Mouse (Mus musculus) embryonic facial prominence, embryonic 15.5 days (tissue): ENCODE data around the gene Prmt8. TPM values are rescaled to one million over a fixed set of nuclear protein-coding genes. Genes with fewer than 3 reads are reported as not detected.

Experiments used
- ATAC-seq: fragments of 200-750 bp; cut with Nextera tagmentation; 2 replicates; pipeline ENCODE4 v1.8.0; 2017; ENCODE audit warnings: low read depth, moderate TSS enrichment; ENCODE audit not compliant: insufficient number of reproducible peaks, low FRiP score, low TSS enrichment
- H3K27ac ChIP-seq: fragments of 300-500 bp; sonication (generic); replicated peaks from 2 replicates; pipeline ENCODE4 v1.5.1; 2015; ENCODE audit warnings: mild to moderate bottlenecking, inconsistent platforms
- H3K27me3 ChIP-seq: fragments of 300-500 bp; sonication (generic); 2 replicates; pipeline ENCODE4 v1.6.1; 2015; ENCODE audit warnings: inconsistent platforms
- H3K36me3 ChIP-seq: fragments of 300-500 bp; sonication (generic); 2 replicates; pipeline ENCODE4 v1.6.1; 2015; ENCODE audit warnings: mild to moderate bottlenecking, inconsistent platforms
- H3K4me1 ChIP-seq: fragments of 300-500 bp; sonication (generic); 2 replicates; pipeline ENCODE4 v1.6.1; 2015; ENCODE audit warnings: inconsistent platforms
- H3K4me2 ChIP-seq: fragments of 300-500 bp; sonication (generic); replicated peaks from 2 replicates; pipeline ENCODE4 v1.6.1; 2015; ENCODE audit warnings: mild to moderate bottlenecking, inconsistent platforms
- H3K4me3 ChIP-seq: fragments of 300-500 bp; sonication (generic); replicated peaks from 2 replicates; pipeline ENCODE4 v1.5.1; 2015; ENCODE audit warnings: mild to moderate bottlenecking, inconsistent platforms
- H3K9ac ChIP-seq: fragments of 300-500 bp; sonication (generic); 2 replicates; pipeline ENCODE4 v1.6.1; 2015; ENCODE audit warnings: inconsistent platforms
- H3K9me3 ChIP-seq: fragments of 300-500 bp; sonication (generic); replicated peaks from 2 replicates; pipeline ENCODE4 v1.6.1; 2016; ENCODE audit warnings: inconsistent platforms
- WGBS: fragments of 180-500 bp; shearing (Covaris S2); methylation state at CpG from one replicate; pipeline ENCODE4 v1.1.7; 2015; 5-methylcytosine and 5-hydroxymethylcytosine counted together
- polyA plus RNA-seq: library from polyadenylated mRNA; unstranded; fragments of >200 nt; fragmentation: Nextera tagmentation; extraction: Ambion mirVana; gene quantifications from 2 replicates; pipeline ENCODE4 v1.2.1, GENCODE M21; 2015

Gene Prmt8
- polyA plus RNA-seq, 1 experiment from 2014 or later: 1.1 TPM

- Histone ChIP-seq H3K27me3 (peaks cover 72% of the 10 kb centered on the region), H3K9me3 (no peaks in the 10 kb centered on the region), H3K9ac (no peak overlapping the region), H3K4me2 (no peak overlapping the region), H3K36me3 (no peaks in the 10 kb centered on the region), H3K4me1 (peaks cover 39% of the 10 kb centered on the region), H3K27ac (no peak overlapping the region), H3K4me3 (no peak overlapping the region)
- ATAC-seq: no peak
- WGBS: 45% methylated on average over 5 of the region's 5 CpGs
These were observed 3.7 kb downstream of the Prmt8 start for GRCm38 (mm10) chr6:127765573-127765972.

- 37% methylated on average over 4 of the region's 4 CpGs for WGBS
- no peaks in the 10 kb centered on the region for H3K9me3 ChIP-seq
These were observed 11.0 kb downstream of the Prmt8 start for GRCm38 (mm10) chr6:127758264-127758663.

GRCm38 (mm10) chr6:127757667-127758167 is 11.6 kb downstream of the Prmt8 start:
- WGBS: 73% methylated on average over 5 of the region's 5 CpGs
- no peak overlapping the region for H3K9ac ChIP-seq
- H3K4me2 ChIP-seq: no peak overlapping the region
- no peaks in the 10 kb centered on the region for H3K36me3 ChIP-seq
- H3K4me1 ChIP-seq: peaks cover 8% of the 10 kb centered on the region; the same call in 1 of the 2 replicates
- no peak overlapping the region for H3K27ac ChIP-seq
- no peak overlapping the region for H3K4me3 ChIP-seq
- no peaks in the 10 kb centered on the region for H3K27me3 ChIP-seq
- ATAC-seq: no peak
- no peaks in the 10 kb centered on the region for H3K9me3 ChIP-seq

More at GRCm38 (mm10) chr6:127758264-127758663, 11.0 kb downstream of the Prmt8 start:
- no peak overlapping the region for H3K4me3 ChIP-seq
- no peaks in the 10 kb centered on the region for H3K36me3 ChIP-seq
- H3K4me2 ChIP-seq: no peak overlapping the region
- H3K27me3 ChIP-seq: 0 out of 2 replicates have a peak, but pooled peaks cover 4% of the 10 kb centered on the region
- no peak; the same call in 1 of the 2 replicates for ATAC-seq
- no peak overlapping the region for H3K27ac ChIP-seq
- H3K4me1 ChIP-seq: 0 out of 2 replicates have a peak, but pooled peaks cover 3% of the 10 kb centered on the region
- H3K9ac ChIP-seq: no peak overlapping the region

GRCm38 (mm10) chr6:127756856-127757255 is 12.4 kb downstream of the Prmt8 start:
- Histone ChIP-seq H3K27me3 (no peaks in the 10 kb centered on the region), H3K36me3 (no peaks in the 10 kb centered on the region), H3K4me3 (no peak overlapping the region), H3K9me3 (no peaks in the 10 kb centered on the region), H3K9ac (no peak overlapping the region), H3K4me2 (no peak overlapping the region), H3K4me1 (peaks cover 14% of the 10 kb centered on the region; the same call in 1 of the 2 replicates), H3K27ac (no peak overlapping the region)
- no peak for ATAC-seq
- 49% methylated on average over 12 of the region's 12 CpGs for WGBS

- no peak overlapping the region for H3K4me2 ChIP-seq
- H3K27ac ChIP-seq: no peak overlapping the region
- H3K4me3 ChIP-seq: no peak overlapping the region
- H3K9me3 ChIP-seq: no peaks in the 10 kb centered on the region
- no peaks in the 10 kb centered on the region for H3K27me3 ChIP-seq
- WGBS: 54% methylated on average over 6 of the region's 6 CpGs
- ATAC-seq: no peak
- peaks cover 14% of the 10 kb centered on the region; the same call in 1 of the 2 replicates for H3K4me1 ChIP-seq
- no peaks in the 10 kb centered on the region for H3K36me3 ChIP-seq
- H3K9ac ChIP-seq: no peak overlapping the region
These were observed 16.0 kb downstream of the Prmt8 start for GRCm38 (mm10) chr6:127753228-127753627.

GRCm38 (mm10) chr6:127752681-127753080 is 16.6 kb downstream of the Prmt8 start:
- Histone ChIP-seq H3K9me3 (no peaks in the 10 kb centered on the region), H3K4me3 (no peak overlapping the region), H3K27me3 (no peaks in the 10 kb centered on the region), H3K4me2 (no peak overlapping the region), H3K9ac (no peak overlapping the region), H3K4me1 (peaks cover 14% of the 10 kb centered on the region; the same call in 1 of the 2 replicates), H3K27ac (no peak overlapping the region), H3K36me3 (no peaks in the 10 kb centered on the region)
- WGBS: 49% methylated on average over 3 of the region's 3 CpGs
- no peak for ATAC-seq

GRCm38 (mm10) chr6:127751499-127751898 is 17.8 kb downstream of the Prmt8 start:
- peaks cover 14% of the 10 kb centered on the region; the same call in 1 of the 2 replicates for H3K4me1 ChIP-seq
- no peak for ATAC-seq
- no peak overlapping the region for H3K9ac ChIP-seq
- no peaks in the 10 kb centered on the region for H3K9me3 ChIP-seq
- no peak overlapping the region for H3K27ac ChIP-seq
- no peaks in the 10 kb centered on the region for H3K27me3 ChIP-seq
- WGBS: 90% methylated on average over 9 of the region's 9 CpGs
- H3K4me2 ChIP-seq: no peak overlapping the region
- no peak overlapping the region for H3K4me3 ChIP-seq
- H3K36me3 ChIP-seq: no peaks in the 10 kb centered on the region

GRCm38 (mm10) chr6:127748793-127749192 is 20.5 kb downstream of the Prmt8 start:
- Histone ChIP-seq H3K27ac (no peak overlapping the region), H3K9ac (no peak overlapping the region), H3K4me1 (peaks cover 18% of the 10 kb centered on the region), H3K4me3 (no peak overlapping the region), H3K36me3 (no peaks in the 10 kb centered on the region), H3K27me3 (no peaks in the 10 kb centered on the region), H3K4me2 (no peak overlapping the region), H3K9me3 (no peaks in the 10 kb centered on the region)
- no peak for ATAC-seq
- WGBS: 75% methylated on average over 8 of the region's 8 CpGs

- Histone ChIP-seq H3K4me3 (no peak overlapping the region), H3K9me3 (no peaks in the 10 kb centered on the region), H3K27ac (no peak overlapping the region), H3K27me3 (no peaks in the 10 kb centered on the region), H3K4me2 (no peak overlapping the region), H3K4me1 (peaks cover 9% of the 10 kb centered on the region), H3K36me3 (no peaks in the 10 kb centered on the region), H3K9ac (no peak overlapping the region)
- 68% methylated on average over 12 of the region's 12 CpGs for WGBS
- no peak for ATAC-seq
These were observed 27.0 kb downstream of the Prmt8 start for GRCm38 (mm10) chr6:127742290-127742689.

GRCm38 (mm10) chr6:127741162-127741561 is 28.1 kb downstream of the Prmt8 start:
- H3K4me3 ChIP-seq: no peak overlapping the region
- H3K4me2 ChIP-seq: no peak overlapping the region
- no peak overlapping the region for H3K9ac ChIP-seq
- peaks cover 9% of the 10 kb centered on the region for H3K4me1 ChIP-seq
- no peaks in the 10 kb centered on the region for H3K36me3 ChIP-seq
- 87% methylated on average over 6 of the region's 6 CpGs for WGBS
- H3K27me3 ChIP-seq: no peaks in the 10 kb centered on the region
- no peaks in the 10 kb centered on the region for H3K9me3 ChIP-seq
- H3K27ac ChIP-seq: no peak overlapping the region
- ATAC-seq: no peak

- no peak for ATAC-seq
- no peaks in the 10 kb centered on the region for H3K27me3 ChIP-seq
- 83% methylated on average over 9 of the region's 9 CpGs for WGBS
These were observed 28.6 kb downstream of the Prmt8 start for GRCm38 (mm10) chr6:127740711-127741110.

GRCm38 (mm10) chr6:127739921-127740320 is 29.4 kb downstream of the Prmt8 start:
- H3K4me2 ChIP-seq: no peak overlapping the region
- 73% methylated on average over 5 of the region's 5 CpGs for WGBS

More at GRCm38 (mm10) chr6:127740711-127741110, 28.6 kb downstream of the Prmt8 start:
- H3K9ac ChIP-seq: no peak overlapping the region
- H3K36me3 ChIP-seq: no peaks in the 10 kb centered on the region
- H3K27ac ChIP-seq: no peak overlapping the region
- H3K9me3 ChIP-seq: no peaks in the 10 kb centered on the region
- H3K4me3 ChIP-seq: no peak overlapping the region
- peaks cover 9% of the 10 kb centered on the region for H3K4me1 ChIP-seq
- H3K4me2 ChIP-seq: no peak overlapping the region

More at GRCm38 (mm10) chr6:127739921-127740320, 29.4 kb downstream of the Prmt8 start:
- H3K4me1 ChIP-seq: peaks cover 6% of the 10 kb centered on the region
- no peak overlapping the region for H3K27ac ChIP-seq
- no peak overlapping the region for H3K4me3 ChIP-seq
- H3K36me3 ChIP-seq: no peaks in the 10 kb centered on the region
- no peak for ATAC-seq
- no peaks in the 10 kb centered on the region for H3K9me3 ChIP-seq
- H3K27me3 ChIP-seq: no peaks in the 10 kb centered on the region
- H3K9ac ChIP-seq: no peak overlapping the region
